ENCODE assay signal across 1 mouse cellular context in genomic region chr16:21983146-21983545, GRCm38 (mm10).
TF ChIP-seq lines count a peak whose summit lies in the region.

No protein-coding gene starts in this region.

TF ChIP-seq in ES-E14, 5 proteins besides CTCF, POLR2A, EP300 and RAD21:
- TF ChIP-seq HCFC1 (IDR thresholded peaks at IDR 0.05; ENCODE audit: borderline replicate concordance, insufficient read depth, low read length) (no peak), MAFK (IDR thresholded peaks at IDR 0.05; ENCODE audit: insufficient read depth, low read depth, low read length) (no peak), ZC3H11A (IDR thresholded peaks at IDR 0.05; ENCODE audit: borderline replicate concordance, low read depth, low read length) (no peak), ZNF384 (IDR thresholded peaks at IDR 0.05; ENCODE audit: low read depth, low read length) (no peak), CHD2 (IDR thresholded peaks at IDR 0.05; ENCODE audit: low read depth, low read length) (no peak)
